Mouse (Mus musculus) stomach, postnatal 0 days (tissue): ENCODE measurements around the gene Olfr517.

Experiments used
- CTCF ChIP-seq: IDR thresholded peaks from 2 replicates; pipeline ENCODE4 v1.5.1; 2016; ENCODE audit warnings: antibody characterized with exemption, low read depth, mild to moderate bottlenecking, moderate library complexity
- EP300 ChIP-seq: optimal IDR thresholded peaks from 2 replicates; pipeline ENCODE3; 2016; ENCODE audit warnings: antibody characterized with exemption

DNA sequence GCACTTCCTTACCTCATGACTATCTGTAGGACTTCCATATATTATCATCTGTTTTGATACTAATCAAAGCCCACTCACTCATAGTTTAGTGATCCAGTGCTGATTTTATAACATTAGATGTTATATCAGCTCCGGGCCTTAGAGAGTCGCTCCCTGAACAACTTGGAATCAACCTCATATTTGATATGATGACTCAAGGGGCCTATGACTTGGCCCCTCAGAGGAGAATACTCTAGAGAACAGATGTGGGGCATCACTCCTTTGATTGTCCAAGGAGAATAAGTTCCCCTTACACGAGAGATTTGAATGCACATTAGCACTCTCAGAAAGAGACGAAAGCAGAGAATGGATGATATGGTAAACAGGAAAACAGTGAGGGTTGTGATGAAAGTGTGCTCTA lies 12.7 kb upstream of the Olfr517 start, which contains the start of gene Olfr518:
- TF ChIP-seq EP300 (no peak), CTCF (no peak)
